Mouse (Mus musculus) midbrain, embryonic 16.5 days (tissue): ENCODE data around the gene Lrch3. TPM values are rescaled to one million over a fixed set of nuclear protein-coding genes. Genes with fewer than 3 reads are reported as not detected.

Experiments
- ATAC-seq: fragments of 200-750 bp; cut with Nextera tagmentation; 2 replicates; pipeline ENCODE4 v1.8.0; 2017; ENCODE audit warnings: moderate TSS enrichment
- H3K27ac ChIP-seq: fragments of 300-500 bp; sonication (generic); 2 replicates; pipeline ENCODE4 v1.5.1; 2014; ENCODE audit warnings: mild to moderate bottlenecking, low read length, mixed read lengths
- H3K27me3 ChIP-seq: fragments of 300-500 bp; sonication (generic); 2 replicates; pipeline ENCODE4 v1.6.1; 2014; ENCODE audit warnings: low read depth, low read length, mixed read lengths; ENCODE audit not compliant: control insufficient read depth, insufficient read depth
- H3K36me3 ChIP-seq: fragments of 300-500 bp; sonication (generic); 2 replicates; pipeline ENCODE4 v1.6.1; 2014; ENCODE audit warnings: mild to moderate bottlenecking, low read length, moderate library complexity, mixed read lengths; ENCODE audit not compliant: control insufficient read depth, insufficient read depth
- H3K4me1 ChIP-seq: fragments of 300-500 bp; sonication (generic); 2 replicates; pipeline ENCODE4 v1.6.1; 2014; ENCODE audit warnings: mild to moderate bottlenecking, low read length, mixed read lengths; ENCODE audit not compliant: control insufficient read depth, insufficient read depth
- H3K4me2 ChIP-seq: fragments of 300-500 bp; sonication (generic); 2 replicates; pipeline ENCODE4 v1.6.1; 2014; ENCODE audit warnings: mild to moderate bottlenecking, low read length, mixed read lengths
- H3K4me3 ChIP-seq: fragments of 300-500 bp; sonication (generic); 2 replicates; pipeline ENCODE4 v1.5.1; 2014; ENCODE audit warnings: low read depth, mild to moderate bottlenecking, low read length, moderate library complexity, mixed read lengths
- H3K9ac ChIP-seq: fragments of 300-500 bp; sonication (generic); 2 replicates; pipeline ENCODE4 v1.6.1; 2014; ENCODE audit warnings: low read depth, low read length, mixed read lengths
- H3K9me3 ChIP-seq: fragments of 300-500 bp; sonication (generic); replicated peaks from 2 replicates; pipeline ENCODE4 v1.6.1; 2014; ENCODE audit warnings: mild to moderate bottlenecking, low read length, mixed read lengths; ENCODE audit not compliant: control insufficient read depth, poor library complexity, severe bottlenecking
- WGBS: fragments of 180-500 bp; shearing (Covaris S2); extraction: QIAGEN DNeasy Blood & Tissue Kit; methylation state at CpG from one replicate; pipeline ENCODE4 v1.1.7; 2014; 5-methylcytosine and 5-hydroxymethylcytosine counted together
- polyA plus RNA-seq: library from polyadenylated mRNA; unstranded; fragments of >200 nt; fragmentation: Nextera tagmentation; extraction: Ambion mirVana; gene quantifications from 2 replicates; pipeline ENCODE4 v1.2.1, GENCODE M21; 2015

Lrch3 gene
- polyA plus RNA-seq, 1 experiment from 2014 or later, result 39.5 TPM

DNA sequence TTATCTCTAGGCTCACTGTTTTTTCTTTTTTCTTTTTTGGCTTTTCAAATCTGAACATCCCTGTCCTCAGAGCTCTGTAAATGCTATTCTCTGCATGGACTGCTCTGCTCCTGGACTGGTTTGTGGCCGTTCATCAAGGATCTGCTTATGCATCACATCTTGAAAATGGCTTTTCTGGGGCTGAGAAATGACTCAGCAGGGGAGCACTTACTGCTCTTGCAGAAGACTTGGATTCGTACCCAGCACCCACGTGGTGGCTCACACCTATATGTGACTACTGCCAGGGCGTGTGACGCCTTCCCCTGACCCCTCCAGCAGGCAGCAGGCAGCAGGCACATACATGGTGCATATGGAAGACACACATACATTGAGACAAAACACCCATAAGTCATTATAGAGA, 78.3 kb downstream of the Lrch3 start:
- H3K9me3 ChIP-seq, result no peaks in the 10 kb centered on the region
- H3K27me3 ChIP-seq, result no peaks in the 10 kb centered on the region
- H3K27ac ChIP-seq, result no peak overlapping the region
- peaks cover 16% of the 10 kb centered on the region for H3K36me3 ChIP-seq
- H3K9ac ChIP-seq, result no peak overlapping the region
- H3K4me2 ChIP-seq, result no peak overlapping the region
- 91% methylated on average over 5 of the region's 5 CpGs for WGBS
- H3K4me1 ChIP-seq, result no peaks in the 10 kb centered on the region
- ATAC-seq, result no peak
- no peak overlapping the region for H3K4me3 ChIP-seq

DNA sequence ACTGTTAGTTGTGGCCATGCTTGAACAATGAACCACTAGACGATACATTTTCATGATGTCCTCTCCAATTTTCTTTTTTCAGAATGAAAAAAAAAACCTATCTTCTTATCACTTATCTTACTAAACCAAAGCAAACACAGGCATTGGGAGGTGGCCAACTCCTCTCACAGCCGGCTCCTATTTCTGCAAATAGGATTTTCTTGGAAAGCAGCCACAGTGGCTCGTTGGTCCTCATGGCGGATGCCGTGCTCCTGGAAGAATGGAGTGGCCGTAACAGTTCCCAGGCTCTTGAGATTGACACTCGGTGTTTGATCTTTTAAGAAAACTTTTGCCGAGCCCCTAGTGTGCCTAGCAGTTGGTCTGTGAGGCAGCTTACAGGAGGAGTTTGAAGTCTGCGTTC, 91.3 kb downstream of the Lrch3 start:
- Histone ChIP-seq H3K4me3 (no peak overlapping the region), H3K4me2 (no peak overlapping the region), H3K36me3 (peaks cover 23% of the 10 kb centered on the region), H3K9me3 (no peaks in the 10 kb centered on the region; the same call in 1 of the 2 replicates), H3K9ac (no peak overlapping the region), H3K27me3 (no peaks in the 10 kb centered on the region), H3K27ac (no peak overlapping the region), H3K4me1 (no peaks in the 10 kb centered on the region)
- 37% methylated on average over 9 of the region's 9 CpGs for WGBS
- no peak for ATAC-seq

DNA sequence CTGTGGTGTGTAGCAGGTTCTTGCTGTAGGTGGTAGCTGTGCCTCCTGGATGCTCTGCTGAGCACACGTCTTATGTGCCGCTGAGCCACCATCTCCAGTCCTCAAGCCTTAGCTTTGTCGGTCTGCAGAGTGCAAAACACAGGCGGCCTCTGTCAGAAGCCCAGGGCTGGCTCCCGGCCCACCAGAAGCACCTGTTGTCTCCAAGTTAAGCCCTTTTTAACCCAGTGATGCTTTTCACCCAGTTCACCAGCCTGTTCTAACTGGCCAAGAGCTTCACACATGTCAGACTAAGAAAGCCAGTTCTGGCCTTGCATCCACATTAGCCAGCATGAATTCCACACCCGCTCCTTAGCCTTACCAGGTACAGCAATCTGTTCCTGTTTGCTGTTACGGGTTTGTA, 93.0 kb downstream of the Lrch3 start:
- H3K9me3 ChIP-seq, result no peaks in the 10 kb centered on the region
- H3K27ac ChIP-seq, result no peak overlapping the region
- no peaks in the 10 kb centered on the region for H3K4me1 ChIP-seq
- no peak overlapping the region for H3K4me2 ChIP-seq
- H3K27me3 ChIP-seq, result no peaks in the 10 kb centered on the region
- WGBS, result 88% methylated on average over 7 of the region's 7 CpGs
- H3K4me3 ChIP-seq, result no peak overlapping the region
- ATAC-seq, result no peak
- H3K9ac ChIP-seq, result no peak overlapping the region
- H3K36me3 ChIP-seq, result peaks cover 15% of the 10 kb centered on the region; the same call in 1 of the 2 replicates

DNA sequence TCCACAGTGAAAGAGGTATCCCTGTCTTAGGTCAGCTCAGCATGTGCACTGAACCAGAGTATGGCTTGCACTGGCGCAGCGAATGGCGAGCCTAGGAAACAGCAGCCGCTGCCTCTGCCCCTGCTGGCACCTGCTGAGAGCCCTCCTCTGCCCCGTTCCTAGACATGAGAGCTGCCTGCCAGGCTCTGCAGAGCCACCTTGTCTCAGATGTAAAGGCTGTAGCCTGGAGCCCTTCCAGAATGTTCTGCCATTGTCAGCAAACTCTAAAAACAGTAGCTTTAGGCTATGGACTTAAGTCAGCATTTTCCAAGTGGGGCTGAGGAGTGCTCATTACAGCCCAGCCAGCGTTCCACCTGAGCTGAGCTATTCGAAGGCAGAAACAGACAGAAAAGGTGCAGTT, 93.5 kb downstream of the Lrch3 start:
- Histone ChIP-seq H3K27ac (no peak overlapping the region), H3K9me3 (no peaks in the 10 kb centered on the region), H3K36me3 (peaks cover 15% of the 10 kb centered on the region; the same call in 1 of the 2 replicates), H3K27me3 (no peaks in the 10 kb centered on the region), H3K4me3 (no peak overlapping the region), H3K4me1 (no peaks in the 10 kb centered on the region), H3K4me2 (no peak overlapping the region), H3K9ac (no peak overlapping the region)
- ATAC-seq, result no peak
- 74% methylated on average over 7 of the region's 7 CpGs for WGBS

DNA sequence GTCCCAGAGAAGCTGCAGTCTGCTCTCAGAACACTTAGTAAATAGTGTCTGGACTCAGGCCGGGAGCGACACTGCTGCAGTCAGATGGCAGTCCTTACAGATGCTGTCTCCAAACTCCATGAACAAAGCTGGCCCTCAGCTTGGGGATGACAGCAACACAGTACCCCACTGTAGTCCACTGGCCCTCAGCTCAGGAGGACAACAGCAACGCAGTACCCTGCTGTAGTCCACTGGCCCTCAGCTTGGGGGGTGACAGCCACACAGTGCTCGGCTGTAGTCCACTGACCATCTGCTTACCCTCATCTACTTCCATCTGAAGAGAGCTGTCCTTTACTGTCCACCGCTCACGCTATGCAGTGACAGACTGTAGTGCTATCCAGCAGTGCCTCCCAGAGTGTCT, 96.3 kb downstream of the Lrch3 start:
- WGBS, result 96% methylated on average over 6 of the region's 6 CpGs
- no peak overlapping the region for H3K27ac ChIP-seq

DNA sequence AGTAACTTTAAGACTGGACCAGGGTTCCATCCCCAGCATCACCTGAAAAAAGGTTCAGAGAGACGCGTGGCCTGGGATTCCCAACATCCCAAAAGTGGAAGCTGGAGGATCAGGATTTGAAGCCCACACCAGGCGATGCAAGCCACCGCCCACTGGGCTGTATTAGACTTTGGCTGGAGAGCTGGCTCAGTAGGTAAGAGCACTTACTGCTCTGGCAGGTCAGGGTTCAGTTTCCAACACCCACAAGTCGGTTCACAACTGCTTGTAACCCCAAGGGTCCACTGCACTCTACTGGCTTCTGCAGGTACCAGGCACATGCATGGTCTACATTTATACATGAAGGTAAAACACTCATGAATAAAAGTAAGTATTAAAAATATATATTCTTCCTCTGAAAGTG, 99.9 kb downstream of the Lrch3 start:
- Histone ChIP-seq H3K4me3 (no peak overlapping the region), H3K27ac (no peak overlapping the region), H3K27me3 (no peaks in the 10 kb centered on the region), H3K9ac (no peak overlapping the region), H3K4me2 (no peak overlapping the region), H3K9me3 (no peaks in the 10 kb centered on the region), H3K4me1 (no peaks in the 10 kb centered on the region), H3K36me3 (peaks cover 21% of the 10 kb centered on the region; the same call in 1 of the 2 replicates)
- WGBS, result 95% methylated on average over 5 of the region's 5 CpGs
- no peak for ATAC-seq

More for the DNA sequence above, 96.3 kb downstream of the Lrch3 start:
- Histone ChIP-seq H3K4me1 (no peaks in the 10 kb centered on the region), H3K9me3 (no peaks in the 10 kb centered on the region), H3K9ac (no peak overlapping the region), H3K27me3 (no peaks in the 10 kb centered on the region), H3K36me3 (peaks cover 26% of the 10 kb centered on the region; the same call in 1 of the 2 replicates), H3K4me2 (no peak overlapping the region), H3K4me3 (no peak overlapping the region)
- no peak for ATAC-seq

DNA sequence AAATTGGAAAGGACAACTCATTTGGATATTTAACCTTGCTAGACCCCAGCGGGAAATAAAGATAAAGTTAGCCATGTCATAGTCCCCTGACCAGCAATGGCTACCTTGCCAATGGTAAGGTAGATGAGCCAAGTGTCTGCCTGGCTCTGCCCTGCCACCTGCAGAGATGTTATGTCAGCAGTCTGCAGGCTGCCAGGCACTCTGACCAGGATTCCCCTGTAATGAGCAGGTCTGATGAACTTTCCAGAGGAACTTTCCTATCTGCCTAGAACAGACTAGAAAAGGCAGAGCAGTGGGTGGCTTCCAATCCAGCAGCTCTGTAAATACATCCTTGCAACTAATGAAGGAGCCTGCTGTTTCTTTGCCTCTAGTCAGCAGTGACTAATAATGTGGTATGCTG, 101.0 kb downstream of the Lrch3 start:
- Histone ChIP-seq H3K9ac (no peak overlapping the region), H3K27me3 (no peaks in the 10 kb centered on the region), H3K4me1 (no peaks in the 10 kb centered on the region), H3K4me3 (no peak overlapping the region), H3K27ac (no peak overlapping the region), H3K9me3 (no peaks in the 10 kb centered on the region), H3K4me2 (no peak overlapping the region), H3K36me3 (peaks cover 14% of the 10 kb centered on the region; the same call in 1 of the 2 replicates)
- WGBS, result 89% methylated on average over 1 of the region's 1 CpGs
- no peak for ATAC-seq

DNA sequence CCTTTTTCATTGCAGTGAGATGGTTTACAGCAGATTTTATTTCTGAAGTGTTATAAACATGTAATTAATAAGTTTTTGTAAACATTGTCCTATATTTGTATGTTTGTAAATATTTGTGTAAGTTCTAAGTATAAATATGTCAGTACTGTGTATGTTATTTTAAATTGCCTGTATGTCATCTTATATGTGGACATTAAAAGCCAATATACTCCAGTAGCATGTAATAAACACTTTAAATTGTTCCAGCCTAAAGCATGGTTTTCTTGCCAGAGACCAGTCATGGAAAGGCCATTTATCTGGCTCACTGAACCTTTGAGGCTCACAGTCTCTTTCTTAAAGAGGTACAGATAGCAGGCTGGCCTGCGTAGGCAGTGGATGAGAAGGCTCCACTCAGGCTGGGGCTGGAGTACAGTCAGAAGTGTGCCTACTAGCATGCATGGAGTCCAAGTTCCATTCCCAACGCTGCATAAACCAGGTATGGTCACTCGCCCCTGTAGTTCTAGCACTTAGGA, 101.6 kb downstream of the Lrch3 start:
- no peak for ATAC-seq
- Histone ChIP-seq H3K9ac (no peak overlapping the region), H3K4me3 (no peak overlapping the region), H3K9me3 (no peaks in the 10 kb centered on the region), H3K27me3 (no peaks in the 10 kb centered on the region), H3K36me3 (peaks cover 11% of the 10 kb centered on the region; the same call in 1 of the 2 replicates), H3K4me1 (no peaks in the 10 kb centered on the region), H3K27ac (no peak overlapping the region), H3K4me2 (no peak overlapping the region)
- WGBS, result 99% methylated on average over 3 of the region's 3 CpGs

DNA sequence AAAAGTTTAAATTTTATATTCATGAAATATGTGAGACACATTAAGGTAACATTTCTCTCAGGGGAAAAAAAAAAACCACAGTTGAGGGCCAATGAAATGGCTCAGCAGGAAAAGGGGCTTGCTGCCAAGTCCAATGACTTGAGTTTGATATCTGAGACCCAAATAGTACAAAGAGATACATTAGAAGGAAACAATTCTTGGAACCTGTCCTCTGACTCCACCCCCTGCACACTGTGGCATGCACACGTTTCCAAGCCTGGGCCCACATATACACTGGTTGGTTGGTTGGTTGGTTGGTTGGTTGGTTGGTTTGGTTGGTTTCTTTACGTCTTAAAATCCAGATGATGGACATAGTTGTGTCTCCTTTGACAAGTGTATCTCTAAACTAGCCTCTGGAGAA, 102.1 kb downstream of the Lrch3 start:
- H3K36me3 ChIP-seq, result peaks cover 11% of the 10 kb centered on the region; the same call in 1 of the 2 replicates
- 88% methylated on average over 2 of the region's 2 CpGs for WGBS

More for the DNA sequence above, 102.1 kb downstream of the Lrch3 start:
- no peaks in the 10 kb centered on the region for H3K27me3 ChIP-seq
- H3K4me3 ChIP-seq, result no peak overlapping the region
- no peak overlapping the region for H3K27ac ChIP-seq
- ATAC-seq, result no peak
- no peaks in the 10 kb centered on the region for H3K9me3 ChIP-seq
- no peak overlapping the region for H3K9ac ChIP-seq
- H3K4me1 ChIP-seq, result no peaks in the 10 kb centered on the region
- H3K4me2 ChIP-seq, result no peak overlapping the region
